11 mouse cellular contexts compared by ENCODE assay signal in the genomic region with DNA sequence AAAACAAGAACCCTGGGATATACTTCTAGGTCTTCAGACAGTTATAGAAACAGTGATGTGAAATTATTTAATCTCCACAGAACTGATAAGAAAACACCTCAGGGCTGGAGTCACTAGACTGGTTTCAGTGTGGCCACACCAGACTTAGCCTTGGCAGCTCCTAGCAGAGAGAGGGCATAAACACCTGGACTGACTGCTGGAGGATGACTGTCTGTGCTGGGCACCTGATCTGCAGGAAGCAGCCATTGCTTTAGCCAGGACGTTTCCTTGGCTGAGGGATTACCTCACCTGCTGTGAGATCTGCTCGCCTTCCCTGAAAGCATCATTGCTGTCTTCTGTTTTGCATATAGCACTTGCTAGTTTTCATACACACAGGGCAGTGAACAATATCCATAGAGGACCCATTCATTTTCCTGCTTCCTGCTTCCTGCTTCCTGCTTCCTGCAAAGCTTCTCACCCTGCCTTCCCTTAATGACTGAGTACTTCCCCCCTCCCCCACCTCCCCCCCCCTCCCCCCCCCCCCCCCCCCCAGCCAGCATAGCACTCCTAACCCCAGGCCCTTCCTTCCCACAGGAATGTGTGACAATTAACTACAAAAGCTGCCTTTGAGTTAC.
A peak's percentile ranks its signal among the peaks of the same experiment; 100 is the strongest.
DNase-seq lines count a peak whose midpoint lies in the region; ATAC-seq and TF ChIP-seq lines count a peak whose summit lies in the region.
"Had no signal": no experiment of that assay in that cellular context is flagged by ENCODE, and none has a peak within 500 bp of the region (broad histone marks: within the 10 kb centered on the region; RNA-seq: fewer than 3 reads in every experiment).

No protein-coding gene starts in this region.

- TF ChIP-seq CTCF in heart, postnatal 0 days (IDR thresholded peaks at IDR 0.05; ENCODE audit: low read depth), result no peak

- H3K4me3 ChIP-seq in heart, postnatal 0 days (ENCODE audit: low read depth, low read length), result no peak overlapping the region
- H3K4me3 ChIP-seq in midbrain, embryonic 11.5 days (ENCODE audit: low read depth, low read length), result no peak overlapping the region
- H3K4me3 ChIP-seq in midbrain, embryonic 14.5 days (replicated peaks; ENCODE audit: low read depth, low read length), result no peak overlapping the region
- no peak overlapping the region for H3K4me3 ChIP-seq in stomach, embryonic 15.5 days (replicated peaks)
- H3K4me3 ChIP-seq: embryonic facial prominence, embryonic 12.5 days had no signal

- peak overlapping the region; percentile 61 for H3K27ac ChIP-seq in heart, postnatal 0 days (ENCODE audit: low read depth)
- no peak overlapping the region for H3K27ac ChIP-seq in midbrain, embryonic 11.5 days (ENCODE audit: low read depth, low read length)
- no peak overlapping the region for H3K27ac ChIP-seq in midbrain, embryonic 14.5 days (replicated peaks; ENCODE audit: low read depth, low read length)
- peak overlapping the region; percentile 51; the same call in 1 of the 2 replicates for H3K27ac ChIP-seq in stomach, embryonic 15.5 days
- H3K27ac ChIP-seq: macrophage had no signal

- H3K36me3 ChIP-seq in heart, postnatal 0 days (replicated peaks; ENCODE audit: control insufficient read depth, insufficient read depth, low read length), result no peaks in the 10 kb centered on the region
- H3K36me3 ChIP-seq in midbrain, embryonic 11.5 days (ENCODE audit: control insufficient read depth, insufficient read depth, low read length), result no peaks in the 10 kb centered on the region
- H3K36me3 ChIP-seq in midbrain, embryonic 14.5 days (ENCODE audit: control insufficient read depth, insufficient read depth, low read length), result no peaks in the 10 kb centered on the region
- H3K36me3 ChIP-seq in stomach, embryonic 15.5 days, result no peaks in the 10 kb centered on the region
- H3K36me3 ChIP-seq: embryonic facial prominence, embryonic 12.5 days had no signal

- TF ChIP-seq EP300 in heart, postnatal 0 days (IDR thresholded peaks at IDR 0.05; ENCODE audit: low read depth), result no peak

- 35% methylated on average over 2 of the region's 2 CpGs for WGBS in heart, postnatal 0 days
- 31% methylated on average over 2 of the region's 2 CpGs for WGBS in midbrain, embryonic 11.5 days
- WGBS in midbrain, embryonic 14.5 days, result 34% methylated on average over 2 of the region's 2 CpGs
- 49% methylated on average over 2 of the region's 2 CpGs for WGBS in stomach, embryonic 15.5 days

- H3K9me3 ChIP-seq in heart, postnatal 0 days (replicated peaks; ENCODE audit: control insufficient read depth, low read length), result no peaks in the 10 kb centered on the region
- H3K9me3 ChIP-seq in midbrain, embryonic 11.5 days (ENCODE audit: control insufficient read depth, low read length), result no peaks in the 10 kb centered on the region
- no peaks in the 10 kb centered on the region for H3K9me3 ChIP-seq in midbrain, embryonic 14.5 days (ENCODE audit: control insufficient read depth, low read length)
- no peaks in the 10 kb centered on the region for H3K9me3 ChIP-seq in stomach, embryonic 15.5 days
- H3K9me3 ChIP-seq: embryonic facial prominence, embryonic 12.5 days had no signal

- no peak overlapping the region for H3K9ac ChIP-seq in heart, postnatal 0 days (replicated peaks; ENCODE audit: low read depth, low read length)
- H3K9ac ChIP-seq in midbrain, embryonic 11.5 days (ENCODE audit: low read length), result no peak overlapping the region
- H3K9ac ChIP-seq in midbrain, embryonic 14.5 days (replicated peaks; ENCODE audit: low read length), result no peak overlapping the region
- no peak overlapping the region for H3K9ac ChIP-seq in stomach, embryonic 15.5 days
- H3K9ac ChIP-seq: embryonic facial prominence, embryonic 12.5 days had no signal

- ATAC-seq in CD4-positive, CD25-positive, alpha-beta regulatory T cell, adult 4 months, result no peak
- no peak for ATAC-seq in heart, postnatal 0 days (ENCODE audit: insufficient read depth, low read depth)
- ATAC-seq in midbrain, embryonic 11.5 days (ENCODE audit: low FRiP score), result no peak
- ATAC-seq in midbrain, embryonic 14.5 days (ENCODE audit: low FRiP score, low TSS enrichment), result no peak
- no peak; the same call in 1 of the 2 replicates for ATAC-seq in stomach, embryonic 15.5 days (ENCODE audit: insufficient read depth, low FRiP score, low read depth)

- H3K4me2 ChIP-seq in heart, postnatal 0 days (ENCODE audit: low read depth, low read length), result peak overlapping the region; percentile 9; the same call in 1 of the 2 replicates
- no peak overlapping the region for H3K4me2 ChIP-seq in midbrain, embryonic 11.5 days
- H3K4me2 ChIP-seq in midbrain, embryonic 14.5 days (ENCODE audit: low read length), result no peak overlapping the region
- H3K4me2 ChIP-seq in stomach, embryonic 15.5 days, result no peak overlapping the region
- H3K4me2 ChIP-seq: embryonic facial prominence, embryonic 12.5 days had no signal

- peak; percentile 24 for DNase-seq in CD4-positive, CD25-positive, alpha-beta regulatory T cell, adult 2 months (ENCODE audit: low read depth, low spot score)
- no peak for DNase-seq in heart, postnatal 0 days (ENCODE audit: low spot score)
- no peak for DNase-seq in heart, adult 18-20 months
- peak; percentile 45 for DNase-seq in midbrain, embryonic 11.5 days (ENCODE audit: low spot score, missing footprints)
- DNase-seq in midbrain, embryonic 14.5 days, result no peak
- no peak for DNase-seq in ovary, postnatal 14 days (ENCODE audit: low spot score)
- DNase-seq: adrenal gland, postnatal 14 days had no signal

- no peaks in the 10 kb centered on the region for H3K27me3 ChIP-seq in heart, postnatal 0 days (ENCODE audit: control insufficient read depth, insufficient read depth, low read length)
- H3K27me3 ChIP-seq in midbrain, embryonic 11.5 days (ENCODE audit: control insufficient read depth, insufficient read depth, low read length), result no peaks in the 10 kb centered on the region
- H3K27me3 ChIP-seq in midbrain, embryonic 14.5 days (ENCODE audit: control insufficient read depth, insufficient read depth, low read length), result no peaks in the 10 kb centered on the region
- H3K27me3 ChIP-seq in stomach, embryonic 15.5 days (replicated peaks), result no peaks in the 10 kb centered on the region
- H3K27me3 ChIP-seq: embryonic facial prominence, embryonic 12.5 days had no signal

- peaks cover 53% of the 10 kb centered on the region for H3K4me1 ChIP-seq in heart, postnatal 0 days (ENCODE audit: control insufficient read depth, insufficient read depth)
- H3K4me1 ChIP-seq in midbrain, embryonic 11.5 days (ENCODE audit: control insufficient read depth, insufficient read depth, low read length), result no peaks in the 10 kb centered on the region; the same call in 1 of the 2 replicates
- H3K4me1 ChIP-seq in midbrain, embryonic 14.5 days (ENCODE audit: control insufficient read depth, insufficient read depth, low read length), result peaks cover 2% of the 10 kb centered on the region; the same call in 1 of the 2 replicates
- peaks cover 10% of the 10 kb centered on the region for H3K4me1 ChIP-seq in stomach, embryonic 15.5 days

Comparison
In these comparisons a context has a peak if more than half of its experiments do, and no peak if none do; other contexts are left out.
1. DNase-seq: peak in CD4-positive, CD25-positive, alpha-beta regulatory T cell, adult 2 months (single experiment) and midbrain, embryonic 11.5 days (single experiment); none in heart, postnatal 0 days (single experiment), heart, adult 18-20 months (0 of 2), midbrain, embryonic 14.5 days (single experiment) and ovary, postnatal 14 days (single experiment).
2. H3K27ac ChIP-seq: peak in heart, postnatal 0 days (single experiment) and stomach, embryonic 15.5 days (single experiment); none in midbrain, embryonic 11.5 days (single experiment) and midbrain, embryonic 14.5 days (single experiment).